Mouse (Mus musculus) stomach, embryonic 15.5 days (tissue): Measurements from ENCODE around the gene Olfr982. TPM values are rescaled to one million over a fixed set of nuclear protein-coding genes. Genes with fewer than 3 reads are reported as not detected.
A peak's percentile ranks its signal among the peaks of the same experiment; 100 is the strongest.

Experiments
- ATAC-seq: fragments of 200-750 bp; cut with Nextera tagmentation; 2 replicates; pipeline ENCODE4 v1.8.0; 2017; ENCODE audit warnings: low read depth, moderate number of reproducible peaks, moderate TSS enrichment; ENCODE audit not compliant: insufficient read depth, low FRiP score
- H3K27ac ChIP-seq: fragments of 300-500 bp; sonication (generic); 2 replicates; pipeline ENCODE4 v1.5.1; 2015; ENCODE audit warnings: mild to moderate bottlenecking, inconsistent platforms
- H3K27me3 ChIP-seq: fragments of 300-500 bp; sonication (generic); replicated peaks from 2 replicates; pipeline ENCODE4 v1.6.1; 2015; ENCODE audit warnings: inconsistent platforms
- H3K36me3 ChIP-seq: fragments of 300-500 bp; sonication (generic); 2 replicates; pipeline ENCODE4 v1.6.1; 2015; ENCODE audit warnings: inconsistent platforms
- H3K4me1 ChIP-seq: fragments of 300-500 bp; sonication (generic); 2 replicates; pipeline ENCODE4 v1.6.1; 2015; ENCODE audit warnings: inconsistent platforms
- H3K4me2 ChIP-seq: fragments of 300-500 bp; sonication (generic); 2 replicates; pipeline ENCODE4 v1.6.1; 2015; ENCODE audit warnings: mild to moderate bottlenecking, inconsistent platforms
- H3K4me3 ChIP-seq: fragments of 300-500 bp; sonication (generic); replicated peaks from 2 replicates; pipeline ENCODE4 v1.5.1; 2015; ENCODE audit warnings: inconsistent platforms
- H3K9ac ChIP-seq: fragments of 300-500 bp; sonication (generic); 2 replicates; pipeline ENCODE4 v1.6.1; 2015; ENCODE audit warnings: inconsistent platforms
- H3K9me3 ChIP-seq: fragments of 300-500 bp; sonication (generic); 2 replicates; pipeline ENCODE4 v1.6.1; 2016; ENCODE audit warnings: inconsistent platforms
- WGBS: fragments of 180-500 bp; shearing (Covaris S2); methylation state at CpG from one replicate; pipeline ENCODE4 v1.1.7; 2015; 5-methylcytosine and 5-hydroxymethylcytosine counted together
- polyA plus RNA-seq: library from polyadenylated mRNA; unstranded; fragments of >200 nt; fragmentation: Nextera tagmentation; extraction: Ambion mirVana; gene quantifications from 2 replicates; pipeline ENCODE4 v1.2.1, GENCODE M21; 2015

Gene Olfr982
- polyA plus RNA-seq: not detected in 2 replicates

DNA sequence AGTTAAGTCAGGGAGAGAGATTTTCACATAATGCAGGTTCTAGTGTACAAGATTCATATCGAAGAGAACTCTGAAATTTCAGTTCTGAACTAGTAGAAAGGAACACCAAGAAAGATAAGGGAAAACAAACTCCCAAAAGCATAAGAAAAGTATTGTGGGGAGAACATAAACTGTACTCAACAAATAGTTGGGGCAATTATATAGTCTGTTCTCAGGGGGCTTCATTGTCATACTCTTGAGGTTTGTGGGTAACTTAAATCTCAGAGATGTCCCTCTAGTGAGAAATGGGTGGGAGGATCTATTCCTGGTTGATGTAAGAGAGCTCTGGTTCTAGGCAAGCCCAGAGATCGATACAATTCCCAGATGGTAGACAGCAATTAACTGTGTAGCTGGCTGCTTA is at the start of gene Olfr982:
TSS of gene Olfr982 (plus strand) at position 301 of the 400 bp plus-strand sequence.
- H3K9ac ChIP-seq: no peak within 1 kb of the TSS
- no peaks in the 10 kb centered on the region for H3K36me3 ChIP-seq
- H3K4me2 ChIP-seq: no peak within 1 kb of the TSS
- ATAC-seq: no peak
- WGBS: 74% methylated on average over 2 of the region's 2 CpGs
- no peaks in the 10 kb centered on the region for H3K27me3 ChIP-seq
- H3K4me1 ChIP-seq: no peaks in the 10 kb centered on the region
- no peak within 1 kb of the TSS for H3K4me3 ChIP-seq
- H3K27ac ChIP-seq: no peak within 1 kb of the TSS
- no peaks in the 10 kb centered on the region for H3K9me3 ChIP-seq

DNA sequence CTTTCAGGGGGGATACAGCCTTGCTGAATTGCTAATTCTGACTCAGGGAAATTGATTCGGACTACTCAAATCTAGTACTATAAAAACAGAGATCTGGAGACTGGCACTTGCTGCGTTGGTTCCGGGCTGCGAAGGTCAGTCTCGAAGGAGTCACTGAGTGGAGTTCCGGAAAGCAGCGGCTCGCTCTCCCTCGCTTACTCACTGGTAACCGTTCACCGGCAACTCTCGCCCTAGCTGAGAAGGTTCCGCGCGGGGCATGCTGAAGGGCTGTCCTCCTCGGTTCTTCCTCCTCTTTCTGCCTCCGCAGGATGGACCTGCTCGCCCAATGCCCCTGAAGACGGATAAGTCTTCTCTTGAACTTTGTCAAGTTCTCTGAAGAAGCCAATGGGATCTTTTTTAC is 23.5 kb upstream of the Olfr982 start:
- ATAC-seq: no peak
- 91% methylated on average over 19 of the region's 19 CpGs for WGBS
- Histone ChIP-seq H3K9ac (no peak overlapping the region), H3K9me3 (no peaks in the 10 kb centered on the region), H3K4me2 (no peak overlapping the region), H3K4me1 (no peaks in the 10 kb centered on the region), H3K27ac (no peak overlapping the region), H3K27me3 (no peaks in the 10 kb centered on the region), H3K4me3 (no peak overlapping the region), H3K36me3 (no peaks in the 10 kb centered on the region)

DNA sequence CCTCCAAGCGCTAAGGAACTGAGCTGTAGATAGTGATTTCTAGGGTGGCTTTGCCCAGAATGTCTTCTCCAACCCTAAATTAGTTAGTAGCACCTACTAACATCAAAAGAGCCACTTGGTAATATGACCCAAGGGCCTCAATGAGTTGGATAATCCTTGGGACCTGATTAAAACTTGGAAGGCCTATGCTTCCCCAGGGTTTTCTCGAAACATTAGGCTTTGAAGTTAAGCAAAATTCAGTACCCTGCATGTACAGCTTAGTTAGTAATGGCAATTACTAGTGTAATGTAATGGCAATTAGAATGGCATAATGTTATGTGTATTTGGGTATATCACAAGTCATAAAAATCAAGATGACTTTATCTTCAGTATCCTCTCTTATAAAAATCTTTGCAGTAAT is 19.9 kb downstream of the Olfr982 start, which contains the start of gene Olfr983:
TSS of gene Olfr983 (minus strand) at position 101 of the 400 bp plus-strand sequence.
- Histone ChIP-seq H3K9ac (no peak within 1 kb of the TSS), H3K27me3 (no peaks in the 10 kb centered on the region), H3K36me3 (no peaks in the 10 kb centered on the region), H3K4me1 (no peaks in the 10 kb centered on the region), H3K4me2 (no peak within 1 kb of the TSS), H3K4me3 (no peak within 1 kb of the TSS), H3K27ac (no peak within 1 kb of the TSS), H3K9me3 (no peaks in the 10 kb centered on the region)
- no peak for ATAC-seq
- WGBS: 78% methylated on average over 2 of the region's 2 CpGs

DNA sequence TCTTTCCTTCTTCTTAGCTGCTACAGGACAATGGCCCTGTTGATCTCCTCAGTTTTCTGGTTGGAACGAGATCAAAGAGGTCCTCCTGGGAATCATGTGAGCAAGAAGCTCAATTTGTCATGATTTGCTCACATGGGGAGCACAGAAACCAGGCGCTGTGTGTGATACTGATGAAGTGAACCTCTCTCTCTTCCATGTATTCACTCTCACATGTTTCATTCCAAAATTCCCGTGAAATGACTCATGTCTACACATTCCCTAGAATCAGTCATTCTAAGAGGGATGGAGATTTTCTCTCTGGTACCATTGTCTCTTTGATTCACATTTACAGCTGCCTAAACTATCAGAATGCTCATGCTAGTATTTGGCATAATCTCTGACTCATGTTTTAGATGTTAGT is 21.1 kb downstream of the Olfr982 start:
- Histone ChIP-seq H3K4me3 (no peak overlapping the region), H3K9ac (no peak overlapping the region), H3K27me3 (no peaks in the 10 kb centered on the region), H3K9me3 (no peaks in the 10 kb centered on the region), H3K4me1 (no peaks in the 10 kb centered on the region), H3K27ac (no peak overlapping the region), H3K4me2 (no peak overlapping the region), H3K36me3 (no peaks in the 10 kb centered on the region)
- WGBS: 69% methylated on average over 3 of the region's 3 CpGs
- no peak for ATAC-seq

DNA sequence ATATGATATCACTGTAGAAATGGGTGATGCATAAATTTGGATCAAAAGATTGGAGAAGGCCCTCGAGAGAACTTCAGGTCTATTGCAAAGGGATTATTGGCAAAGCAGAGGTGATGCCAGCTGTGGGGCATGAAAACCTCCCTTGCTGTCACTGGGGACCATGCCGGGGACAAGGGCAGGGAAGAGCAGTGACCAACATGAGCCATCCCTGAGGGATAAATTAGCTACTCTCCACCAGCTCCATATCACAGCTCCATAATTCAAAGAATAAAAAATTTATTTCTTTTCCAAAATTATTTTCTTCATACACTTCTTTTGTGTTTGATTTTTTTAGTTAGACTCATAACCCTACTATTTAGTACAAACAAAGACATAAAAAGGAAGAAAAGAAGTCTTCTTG is 40.5 kb downstream of the Olfr982 start, which contains the start of gene Olfr984:
TSS of gene Olfr984 (minus strand) at position 101 of the 400 bp plus-strand sequence.
- Histone ChIP-seq H3K4me2 (no peak within 1 kb of the TSS), H3K4me1 (0 out of 2 replicates have a peak, but pooled peaks cover 6% of the 10 kb centered on the region), H3K27ac (no peak within 1 kb of the TSS), H3K9me3 (no peaks in the 10 kb centered on the region), H3K36me3 (no peaks in the 10 kb centered on the region), H3K4me3 (no peak within 1 kb of the TSS), H3K9ac (no peak within 1 kb of the TSS), H3K27me3 (no peaks in the 10 kb centered on the region)
- no peak for ATAC-seq
- 83% methylated on average over 2 of the region's 2 CpGs for WGBS

DNA sequence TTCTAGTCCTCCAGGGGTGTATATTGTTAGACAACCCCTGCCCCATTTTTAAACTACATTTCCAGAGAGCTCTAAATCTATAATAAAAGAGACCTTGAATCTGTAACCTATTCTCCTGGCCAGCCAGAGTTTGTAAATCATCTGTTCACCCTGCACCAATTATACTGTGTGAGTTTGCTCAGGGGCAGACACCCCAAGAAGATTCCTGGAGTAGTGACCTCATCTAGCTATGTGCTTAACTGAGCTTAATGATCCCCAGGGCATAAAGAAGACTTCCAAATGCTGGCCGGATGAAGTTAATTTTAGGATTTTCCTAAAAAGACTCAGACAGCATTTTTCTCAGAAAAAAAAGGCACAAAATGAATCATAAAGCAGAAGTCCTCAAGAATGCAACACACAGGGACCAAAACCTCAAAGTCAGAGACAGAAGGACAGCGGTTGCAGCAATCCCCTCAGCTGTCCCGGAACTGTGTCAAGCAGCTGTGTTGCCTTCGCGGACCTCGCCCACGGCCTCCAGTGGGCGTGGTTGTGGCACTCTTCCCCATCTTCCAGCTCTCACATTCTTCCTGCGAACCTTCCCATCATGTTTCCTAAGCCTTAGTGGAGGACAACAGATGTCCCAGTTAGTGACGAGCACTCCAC is 43.1 kb downstream of the Olfr982 start:
- Histone ChIP-seq H3K4me2 (peak overlapping the region; percentile 13), H3K27ac (peak overlapping the region; percentile 51), H3K27me3 (no peaks in the 10 kb centered on the region), H3K4me1 (0 out of 2 replicates have a peak, but pooled peaks cover 6% of the 10 kb centered on the region), H3K36me3 (no peaks in the 10 kb centered on the region), H3K9ac (no peak overlapping the region), H3K4me3 (no peak overlapping the region), H3K9me3 (no peaks in the 10 kb centered on the region)
- no peak for ATAC-seq
- WGBS: 37% methylated on average over 10 of the region's 10 CpGs

DNA sequence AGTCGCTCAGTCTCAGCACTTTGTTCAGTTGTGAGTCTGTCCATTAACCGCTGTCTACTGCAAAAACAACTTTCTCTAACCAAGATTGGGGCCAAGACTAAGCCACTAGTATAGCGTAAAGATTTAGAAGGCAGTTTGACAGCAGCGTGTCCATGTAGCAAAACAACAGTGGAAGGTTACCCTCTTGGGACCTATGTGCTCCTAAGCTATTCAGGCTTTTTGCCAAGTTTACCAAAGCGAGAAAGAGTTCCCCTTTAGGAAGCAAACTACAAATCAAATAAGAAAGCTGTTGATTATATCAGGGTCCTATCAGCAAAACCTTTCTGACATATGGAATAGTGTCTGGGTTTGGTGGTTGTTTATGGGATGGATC is 43.6 kb downstream of the Olfr982 start:
- 68% methylated on average over 5 of the region's 5 CpGs for WGBS
- Histone ChIP-seq H3K36me3 (no peaks in the 10 kb centered on the region), H3K27ac (peak overlapping the region; percentile 51), H3K4me3 (no peak overlapping the region), H3K4me1 (0 out of 2 replicates have a peak, but pooled peaks cover 6% of the 10 kb centered on the region), H3K9ac (no peak overlapping the region), H3K9me3 (no peaks in the 10 kb centered on the region), H3K4me2 (peak overlapping the region; percentile 13), H3K27me3 (no peaks in the 10 kb centered on the region)
- no peak for ATAC-seq

Other genes with a start within 250 kb of the Olfr982 start
- not detected in 2 replicates for gene Olfr971, start 237.0 kb upstream of the Olfr982 start, polyA plus RNA-seq
- gene Olfr972, start 207.4 kb upstream of the Olfr982 start, polyA plus RNA-seq: not detected in 2 replicates
- not detected in 2 replicates for gene Olfr229, start 166.5 kb upstream of the Olfr982 start, polyA plus RNA-seq
- gene Olfr974, start 136.3 kb upstream of the Olfr982 start, polyA plus RNA-seq: not detected in 2 replicates
- gene Olfr975, start 121.8 kb upstream of the Olfr982 start, polyA plus RNA-seq: 0.04 TPM in 1 of 2 replicates, not detected in the other
- gene Olfr976, start 112.7 kb upstream of the Olfr982 start, polyA plus RNA-seq: not detected in 2 replicates
- not detected in 2 replicates for gene Olfr978, start 81.7 kb upstream of the Olfr982 start, polyA plus RNA-seq
- not detected in 2 replicates for gene Olfr979, start 70.4 kb upstream of the Olfr982 start, polyA plus RNA-seq
- gene Olfr980, start 64.2 kb upstream of the Olfr982 start, polyA plus RNA-seq: not detected in 2 replicates
- gene Olfr981, start 52.4 kb upstream of the Olfr982 start, polyA plus RNA-seq: not detected in 2 replicates
- not detected in 2 replicates for gene Olfr983, start 19.8 kb downstream of the Olfr982 start, polyA plus RNA-seq
- gene Olfr984, start 40.4 kb downstream of the Olfr982 start, polyA plus RNA-seq: not detected in 2 replicates
- gene Olfr985, start 56.4 kb downstream of the Olfr982 start, polyA plus RNA-seq: not detected in 2 replicates
- gene Tmem225, start 74.3 kb downstream of the Olfr982 start, polyA plus RNA-seq: not detected in 2 replicates
- gene Olfr986, start 107.1 kb downstream of the Olfr982 start, polyA plus RNA-seq: not detected in 2 replicates
- 4.2 and 4.7 TPM in 2 replicates for gene Zfp202, start 118.5 kb downstream of the Olfr982 start, polyA plus RNA-seq
- 5.2 and 6.1 TPM in 2 replicates for gene Scn3b, start 195.4 kb downstream of the Olfr982 start, polyA plus RNA-seq